Mouse (Mus musculus) neural tube, embryonic 13.5 days (tissue): Measurements from ENCODE around the gene Mup15. TPM values are rescaled to one million over a fixed set of nuclear protein-coding genes. Genes with fewer than 3 reads are reported as not detected.
"Not testable (repeated sequence)": the region's sequence is repeated elsewhere in the genome, so short reads cannot be mapped to it uniquely, and the experiment has no call there.

Source experiments
- ATAC-seq: fragments of 200-750 bp; cut with Nextera tagmentation; 2 replicates; pipeline ENCODE4 v1.8.0; 2017; ENCODE audit warnings: low read depth, mild to moderate bottlenecking, moderate TSS enrichment, moderate library complexity
- H3K27ac ChIP-seq: fragments of 300-500 bp; sonication (generic); replicated peaks from 2 replicates; pipeline ENCODE4 v1.5.1; 2015; ENCODE audit warnings: moderate library complexity, mild to moderate bottlenecking, inconsistent platforms
- H3K27me3 ChIP-seq: fragments of 300-500 bp; sonication (generic); 2 replicates; pipeline ENCODE4 v1.6.1; 2015; ENCODE audit warnings: mild to moderate bottlenecking, inconsistent platforms
- H3K36me3 ChIP-seq: fragments of 300-500 bp; sonication (generic); 2 replicates; pipeline ENCODE4 v1.6.1; 2015; ENCODE audit warnings: mild to moderate bottlenecking, inconsistent platforms
- H3K4me1 ChIP-seq: fragments of 300-500 bp; sonication (generic); replicated peaks from 2 replicates; pipeline ENCODE4 v1.6.1; 2015; ENCODE audit warnings: inconsistent platforms
- H3K4me2 ChIP-seq: fragments of 300-500 bp; sonication (generic); 2 replicates; pipeline ENCODE4 v1.6.1; 2015; ENCODE audit warnings: inconsistent platforms, mild to moderate bottlenecking, moderate library complexity
- H3K4me3 ChIP-seq: fragments of 300-500 bp; sonication (generic); 2 replicates; pipeline ENCODE4 v1.5.1; 2015; ENCODE audit warnings: mild to moderate bottlenecking, inconsistent platforms
- H3K9ac ChIP-seq: fragments of 300-500 bp; sonication (generic); 2 replicates; pipeline ENCODE4 v1.6.1; 2015; ENCODE audit warnings: moderate library complexity, mild to moderate bottlenecking, inconsistent platforms
- H3K9me3 ChIP-seq: fragments of 300-500 bp; sonication (generic); 2 replicates; pipeline ENCODE4 v1.6.1; 2016; ENCODE audit warnings: inconsistent platforms
- WGBS: fragments of 180-500 bp; shearing (Covaris S2); methylation state at CpG from one replicate; pipeline ENCODE4 v1.1.7; 2015; 5-methylcytosine and 5-hydroxymethylcytosine counted together
- polyA plus RNA-seq: library from polyadenylated mRNA; unstranded; fragments of >200 nt; fragmentation: Nextera tagmentation; extraction: Ambion mirVana; gene quantifications from 2 replicates; pipeline ENCODE4 v1.2.1, GENCODE M21; 2015

Gene Mup15
- polyA plus RNA-seq: not detected in 2 replicates

DNA sequence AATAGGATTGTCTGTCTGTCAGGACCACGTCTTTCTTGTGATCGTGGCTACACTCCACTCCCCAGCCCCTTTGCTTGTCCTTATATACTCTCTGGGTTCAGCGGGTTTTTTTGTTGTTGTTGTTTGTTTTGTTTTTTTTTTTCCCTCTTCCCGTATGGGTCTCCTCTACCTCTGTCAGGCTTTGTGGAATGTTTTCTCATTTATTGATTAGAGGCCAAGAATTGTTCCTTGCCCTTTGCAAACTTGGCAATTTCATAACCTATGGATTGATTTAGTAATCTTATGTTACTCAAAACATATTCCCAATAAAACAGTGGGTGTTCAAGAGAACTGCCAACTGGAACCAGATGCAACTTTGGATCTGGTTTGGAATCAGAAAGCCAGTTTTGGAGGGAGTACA lies at the start of gene Mup15:
Gene Mup15, minus strand, starts transcription at position 101 of the 400 bp plus-strand sequence.
- not testable (repeated sequence) for H3K4me2 ChIP-seq, H3K36me3 ChIP-seq, H3K27me3 ChIP-seq, H3K27ac ChIP-seq, H3K4me3 ChIP-seq, ATAC-seq, H3K9ac ChIP-seq, H3K9me3 ChIP-seq, H3K4me1 ChIP-seq
- no CpG with 5 or more reads among the region's 4 CpGs for WGBS

Other genes with a start within 250 kb of the Mup15 start
- gene Mup13, start 211.5 kb downstream of the Mup15 start, polyA plus RNA-seq: not detected in 2 replicates
- not detected in 2 replicates for gene Mup14, start 135.7 kb downstream of the Mup15 start, polyA plus RNA-seq
- not detected in 2 replicates for gene Mup16, start 79.8 kb upstream of the Mup15 start, polyA plus RNA-seq
- not detected in 2 replicates for gene Mup17, start 156.1 kb upstream of the Mup15 start, polyA plus RNA-seq
- not detected in 2 replicates for gene Mup18, start 234.4 kb upstream of the Mup15 start, polyA plus RNA-seq